Mouse (Mus musculus): ENCODE measurements around the gene Elof1. TPM values are rescaled to one million over a fixed set of nuclear protein-coding genes. Genes with fewer than 3 reads are reported as not detected.
"Not testable (repeated sequence)": the region's sequence is repeated elsewhere in the genome, so short reads cannot be mapped to it uniquely, and the experiment has no call there.

Elof1 gene
- polyA plus RNA-seq, 1 experiment: 49.8 TPM

DNA sequence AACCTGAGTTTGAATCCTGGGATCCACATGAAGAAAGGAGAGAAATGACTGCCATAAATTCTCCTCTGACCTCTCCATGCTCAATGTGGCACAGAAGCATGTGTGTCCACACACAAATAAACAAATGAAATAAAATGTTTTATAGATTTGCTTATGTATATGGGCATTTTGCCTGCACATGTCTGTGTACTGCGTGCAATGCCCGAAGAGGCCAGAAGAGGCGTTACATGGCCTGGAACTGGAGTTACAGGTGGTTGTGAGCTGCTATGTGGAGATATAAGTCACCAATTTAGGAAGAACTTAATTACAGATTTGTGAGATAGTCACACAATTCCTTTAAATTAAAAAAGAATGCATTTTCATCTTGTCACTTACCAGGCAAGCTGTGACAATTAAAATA, 36.8 kb upstream of the Elof1 start:
- no peak overlapping the region for H3K9ac ChIP-seq (ENCODE audit: low read depth, poor library complexity, severe bottlenecking)
- TF ChIP-seq EP300 (IDR thresholded peaks at IDR 0.05; ENCODE audit: insufficient read depth, low read depth, low read length): no peak
- TF ChIP-seq CTCF (IDR thresholded peaks at IDR 0.05; ENCODE audit: low read depth, low read length): peak; percentile 22
- no peak overlapping the region for H3K27ac ChIP-seq (ENCODE audit: insufficient read depth, low read length)
- H3K4me3 ChIP-seq (ENCODE audit: low read depth, low read length): no peak overlapping the region
- no peaks in the 10 kb centered on the region for H3K27me3 ChIP-seq (ENCODE audit: control insufficient read depth, insufficient read depth, low read length, poor library complexity, severe bottlenecking)
- no peaks in the 10 kb centered on the region for H3K4me1 ChIP-seq (ENCODE audit: control insufficient read depth, insufficient read depth, low read length)
- H3K9me3 ChIP-seq (replicated peaks; ENCODE audit: control insufficient read depth, insufficient read depth, low read length, poor library complexity, severe bottlenecking): no peaks in the 10 kb centered on the region
- H3K36me3 ChIP-seq (ENCODE audit: control insufficient read depth, insufficient read depth, low read length, poor library complexity, severe bottlenecking): peaks cover 6% of the 10 kb centered on the region; the same call in 1 of the 2 replicates

DNA sequence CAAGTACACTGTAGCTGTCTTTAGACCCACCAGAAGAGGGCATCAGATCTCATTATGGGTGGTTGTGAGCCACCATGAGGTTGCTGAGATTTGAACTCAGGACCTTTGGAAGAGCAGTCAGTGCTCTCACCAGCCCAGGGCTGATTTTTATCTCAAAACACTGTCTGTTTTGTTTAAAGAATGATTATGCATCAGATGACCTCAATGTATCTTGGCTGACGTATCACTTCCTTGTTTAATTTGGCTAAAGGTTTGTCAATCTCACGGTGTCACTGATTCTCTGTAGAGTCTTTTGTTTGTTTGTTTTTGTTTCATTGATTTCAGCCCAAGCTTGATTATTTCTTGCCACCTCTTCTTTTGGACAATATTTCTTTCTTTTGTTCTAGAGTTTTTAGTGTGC, 34.0 kb upstream of the Elof1 start:
- TF ChIP-seq EP300 (IDR thresholded peaks at IDR 0.05; ENCODE audit: insufficient read depth, low read depth, low read length) (no peak), POLR2A (IDR thresholded peaks at IDR 0.05; ENCODE audit: insufficient read depth, low read length) (no peak), CTCF (IDR thresholded peaks at IDR 0.05; ENCODE audit: low read depth, low read length) (no peak)
- H3K9ac ChIP-seq (ENCODE audit: low read depth, poor library complexity, severe bottlenecking): no peak overlapping the region

GRCm38 (mm10) chr9:22150249-22150693, 33.3 kb upstream of the Elof1 start:
- Histone ChIP-seq H3K4me3 (ENCODE audit: low read depth, low read length) (peak overlapping the region; percentile 40), H3K27ac (ENCODE audit: insufficient read depth, low read length) (peak overlapping the region; percentile 73), H3K9ac (ENCODE audit: low read depth, poor library complexity, severe bottlenecking) (peak overlapping the region; percentile 17)
- H3K27me3 ChIP-seq (ENCODE audit: control insufficient read depth, insufficient read depth, low read length, poor library complexity, severe bottlenecking); H3K4me1 ChIP-seq (ENCODE audit: control insufficient read depth, insufficient read depth, low read length); H3K9me3 ChIP-seq (replicated peaks; ENCODE audit: control insufficient read depth, insufficient read depth, low read length, poor library complexity, severe bottlenecking); H3K36me3 ChIP-seq (ENCODE audit: control insufficient read depth, insufficient read depth, low read length, poor library complexity, severe bottlenecking): not testable (repeated sequence)

More for the DNA sequence above, 34.0 kb upstream of the Elof1 start:
- Histone ChIP-seq H3K9me3 (replicated peaks; ENCODE audit: control insufficient read depth, insufficient read depth, low read length, poor library complexity, severe bottlenecking) (no peaks in the 10 kb centered on the region), H3K4me3 (ENCODE audit: low read depth, low read length) (no peak overlapping the region), H3K27ac (ENCODE audit: insufficient read depth, low read length) (no peak overlapping the region), H3K4me1 (ENCODE audit: control insufficient read depth, insufficient read depth, low read length) (no peaks in the 10 kb centered on the region), H3K27me3 (ENCODE audit: control insufficient read depth, insufficient read depth, low read length, poor library complexity, severe bottlenecking) (no peaks in the 10 kb centered on the region), H3K36me3 (ENCODE audit: control insufficient read depth, insufficient read depth, low read length, poor library complexity, severe bottlenecking) (no peaks in the 10 kb centered on the region)

- peak overlapping the region; percentile 40 for H3K4me3 ChIP-seq (ENCODE audit: low read depth, low read length)
- H3K4me1 ChIP-seq (ENCODE audit: control insufficient read depth, insufficient read depth, low read length): no peaks in the 10 kb centered on the region
- H3K9ac ChIP-seq (ENCODE audit: low read depth, poor library complexity, severe bottlenecking): peak overlapping the region; percentile 17
- H3K9me3 ChIP-seq (replicated peaks; ENCODE audit: control insufficient read depth, insufficient read depth, low read length, poor library complexity, severe bottlenecking): no peaks in the 10 kb centered on the region
- H3K27ac ChIP-seq (ENCODE audit: insufficient read depth, low read length): peak overlapping the region; percentile 73
- H3K27me3 ChIP-seq (ENCODE audit: control insufficient read depth, insufficient read depth, low read length, poor library complexity, severe bottlenecking): no peaks in the 10 kb centered on the region
- TF ChIP-seq EP300 (IDR thresholded peaks at IDR 0.05; ENCODE audit: insufficient read depth, low read depth, low read length) (peak; percentile 71; the same call in 1 of the 2 replicates), POLR2A (IDR thresholded peaks at IDR 0.05; ENCODE audit: insufficient read depth, low read length) (peak; percentile 98), CTCF (IDR thresholded peaks at IDR 0.05; ENCODE audit: low read depth, low read length) (no peak)
- no peaks in the 10 kb centered on the region for H3K36me3 ChIP-seq (ENCODE audit: control insufficient read depth, insufficient read depth, low read length, poor library complexity, severe bottlenecking)
Measured at GRCm38 (mm10) chr9:22149426-22150248, 32.7 kb upstream of the Elof1 start.

DNA sequence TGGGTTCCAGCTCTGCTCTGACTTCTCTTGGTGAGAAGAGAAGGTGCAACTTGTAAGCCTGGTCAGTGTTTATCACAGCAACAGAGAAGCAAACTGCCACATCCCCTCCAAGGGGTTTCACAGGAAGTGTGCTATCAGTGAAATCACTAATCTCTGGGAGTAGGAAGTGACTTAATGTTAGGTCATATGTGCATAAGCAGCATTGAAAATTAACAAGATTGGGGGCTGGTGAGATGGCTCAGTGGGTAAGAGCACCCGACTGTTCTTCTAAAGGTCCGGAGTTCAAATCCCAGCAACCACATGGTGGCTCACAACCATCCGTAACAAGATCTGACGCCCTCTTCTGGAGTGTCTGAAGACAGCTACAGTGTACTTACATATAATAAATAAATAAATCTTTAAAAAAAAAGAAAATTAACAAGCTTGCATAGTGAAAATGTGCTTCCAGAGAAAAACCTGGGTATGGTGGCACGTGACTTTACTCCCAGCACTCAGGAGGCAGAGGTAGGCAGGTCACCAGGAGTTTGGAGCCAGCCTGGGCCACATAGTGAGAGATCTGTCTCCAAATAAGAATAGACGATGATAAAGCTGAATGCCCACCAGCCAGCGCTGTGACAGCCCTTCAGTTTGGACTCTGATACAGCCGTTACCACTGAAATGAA, 27.5 kb upstream of the Elof1 start:
- Histone ChIP-seq H3K4me1 (ENCODE audit: control insufficient read depth, insufficient read depth, low read length) (no peaks in the 10 kb centered on the region), H3K9me3 (replicated peaks; ENCODE audit: control insufficient read depth, insufficient read depth, low read length, poor library complexity, severe bottlenecking) (no peaks in the 10 kb centered on the region), H3K36me3 (ENCODE audit: control insufficient read depth, insufficient read depth, low read length, poor library complexity, severe bottlenecking) (no peaks in the 10 kb centered on the region), H3K27me3 (ENCODE audit: control insufficient read depth, insufficient read depth, low read length, poor library complexity, severe bottlenecking) (no peaks in the 10 kb centered on the region), H3K27ac (ENCODE audit: insufficient read depth, low read length) (no peak overlapping the region), H3K4me3 (ENCODE audit: low read depth, low read length) (no peak overlapping the region), H3K9ac (ENCODE audit: low read depth, poor library complexity, severe bottlenecking) (no peak overlapping the region)
- TF ChIP-seq POLR2A (IDR thresholded peaks at IDR 0.05; ENCODE audit: insufficient read depth, low read length) (no peak), CTCF (IDR thresholded peaks at IDR 0.05; ENCODE audit: low read depth, low read length) (no peak), EP300 (IDR thresholded peaks at IDR 0.05; ENCODE audit: insufficient read depth, low read depth, low read length) (no peak)

All from ES-Bruce4 (cell line).